Mouse (Mus musculus) stomach, embryonic 14.5 days (tissue): Measurements from ENCODE around the gene Cd44. TPM values are rescaled to one million over a fixed set of nuclear protein-coding genes. Genes with fewer than 3 reads are reported as not detected.

Experiments used
- ATAC-seq: fragments of 200-750 bp; cut with Nextera tagmentation; 2 replicates; pipeline ENCODE4 v1.8.0; 2017; ENCODE audit warnings: low read depth, moderate TSS enrichment; ENCODE audit not compliant: insufficient number of reproducible peaks, insufficient read depth, low FRiP score
- H3K27ac ChIP-seq: fragments of 300-500 bp; sonication (generic); 2 replicates; pipeline ENCODE4 v1.5.1; 2014; ENCODE audit warnings: mild to moderate bottlenecking, low read length, moderate library complexity, mixed read lengths
- H3K27me3 ChIP-seq: fragments of 300-500 bp; sonication (generic); 2 replicates; pipeline ENCODE4 v1.6.1; 2014; ENCODE audit warnings: low read length, control low read depth, mixed read lengths; ENCODE audit not compliant: control insufficient read depth, insufficient read depth
- H3K36me3 ChIP-seq: fragments of 300-500 bp; sonication (generic); 2 replicates; pipeline ENCODE4 v1.6.1; 2014; ENCODE audit warnings: mild to moderate bottlenecking, control low read depth, low read length, moderate library complexity, mixed read lengths; ENCODE audit not compliant: control insufficient read depth, insufficient read depth
- H3K4me1 ChIP-seq: fragments of 300-500 bp; sonication (generic); 2 replicates; pipeline ENCODE4 v1.6.1; 2014; ENCODE audit warnings: low read length, control low read depth, mixed read lengths; ENCODE audit not compliant: control insufficient read depth, insufficient read depth
- H3K4me2 ChIP-seq: fragments of 300-500 bp; sonication (generic); replicated peaks from 2 replicates; pipeline ENCODE4 v1.6.1; 2014; ENCODE audit warnings: low read depth, low read length, control low read depth
- H3K4me3 ChIP-seq: fragments of 300-500 bp; sonication (generic); 2 replicates; pipeline ENCODE4 v1.5.1; 2014; ENCODE audit warnings: low read depth, low read length, control low read depth
- H3K9ac ChIP-seq: fragments of 300-500 bp; sonication (generic); replicated peaks from 2 replicates; pipeline ENCODE4 v1.6.1; 2014; ENCODE audit warnings: low read depth, mild to moderate bottlenecking, control low read depth, low read length, moderate library complexity, mixed read lengths
- H3K9me3 ChIP-seq: fragments of 300-500 bp; sonication (generic); 2 replicates; pipeline ENCODE4 v1.6.1; 2016; ENCODE audit warnings: low read depth, low read length, control low read depth; ENCODE audit not compliant: control insufficient read depth
- WGBS: fragments of 180-500 bp; shearing (Covaris S2); extraction: QIAGEN DNeasy Blood & Tissue Kit; methylation state at CpG from one replicate; pipeline ENCODE4 v1.1.7; 2014; 5-methylcytosine and 5-hydroxymethylcytosine counted together
- polyA plus RNA-seq: library from polyadenylated mRNA; unstranded; fragments of >200 nt; fragmentation: Nextera tagmentation; extraction: Ambion mirVana; gene quantifications from 2 replicates; pipeline ENCODE4 v1.2.1, GENCODE M21; 2014

Gene Cd44
- polyA plus RNA-seq, 1 experiment from 2014 or later = 11.3 TPM

DNA sequence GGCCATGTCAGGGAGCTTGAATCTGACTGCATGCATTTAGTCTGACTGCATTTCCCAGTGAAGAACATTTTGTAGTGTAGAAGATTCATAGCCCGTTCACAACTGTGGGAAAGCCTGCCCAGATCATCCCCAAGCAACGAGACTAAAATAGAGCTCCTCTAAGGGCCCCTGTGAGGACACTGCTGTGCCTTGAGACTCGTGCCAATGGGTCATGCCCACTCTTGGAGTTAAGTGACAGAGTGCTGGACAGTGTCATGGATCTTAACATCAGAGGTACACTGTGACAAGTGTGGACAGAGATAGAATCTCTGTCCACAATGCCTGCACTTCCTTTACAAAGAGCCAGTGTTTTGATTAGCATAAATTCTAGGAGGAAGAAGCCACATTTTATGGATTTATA lies 133.2 kb downstream of the Cd44 start:
- no peak overlapping the region for H3K4me3 ChIP-seq
- WGBS = 65% methylated on average over 3 of the region's 3 CpGs
- no peak overlapping the region for H3K4me2 ChIP-seq
- no peaks in the 10 kb centered on the region for H3K9me3 ChIP-seq
- no peak for ATAC-seq
- H3K27ac ChIP-seq = no peak overlapping the region
- no peaks in the 10 kb centered on the region for H3K4me1 ChIP-seq
- no peaks in the 10 kb centered on the region for H3K27me3 ChIP-seq
- H3K9ac ChIP-seq = no peak overlapping the region
- no peaks in the 10 kb centered on the region for H3K36me3 ChIP-seq

DNA sequence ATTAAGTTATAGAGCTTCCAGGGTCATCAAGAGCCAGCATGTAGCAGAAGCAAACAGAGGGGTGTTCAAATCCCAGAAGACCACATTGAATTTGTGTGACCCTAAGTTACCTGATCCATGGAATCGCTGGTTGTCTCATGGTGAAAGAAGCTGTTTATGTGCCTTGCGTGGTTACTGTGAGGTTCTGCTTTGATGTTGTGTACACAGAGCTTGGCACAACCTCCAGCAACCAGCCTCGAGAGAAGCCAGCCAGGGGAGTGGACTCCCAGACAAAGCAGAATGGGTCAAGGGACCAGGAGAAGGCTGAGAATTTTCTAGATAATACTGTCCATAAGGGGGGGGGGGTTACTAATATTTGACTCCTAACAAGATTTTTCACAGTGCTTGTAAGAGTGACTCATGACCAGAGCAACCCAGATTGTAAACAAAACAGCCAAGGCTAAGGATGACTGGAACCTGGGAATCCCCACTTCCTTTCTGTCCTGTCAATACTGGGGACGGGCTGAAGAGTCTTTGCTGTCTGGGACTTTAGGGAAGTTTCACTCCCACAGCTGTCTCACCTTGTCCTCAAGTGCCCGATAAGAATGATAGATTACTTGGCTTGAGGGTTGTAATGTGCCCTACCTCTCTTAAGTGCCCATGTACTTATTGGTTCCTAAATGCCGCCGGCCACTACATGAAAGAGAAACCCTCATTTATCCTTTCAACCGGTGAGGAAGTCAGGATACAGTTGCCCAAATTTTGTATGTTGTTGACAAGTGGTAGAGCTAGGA lies 136.7 kb downstream of the Cd44 start:
- Histone ChIP-seq H3K27me3 (no peaks in the 10 kb centered on the region), H3K4me2 (no peak overlapping the region), H3K4me3 (no peak overlapping the region), H3K4me1 (no peaks in the 10 kb centered on the region), H3K36me3 (no peaks in the 10 kb centered on the region), H3K9me3 (no peaks in the 10 kb centered on the region), H3K9ac (no peak overlapping the region), H3K27ac (no peak overlapping the region)
- 55% methylated on average over 8 of the region's 8 CpGs for WGBS
- no peak for ATAC-seq

DNA sequence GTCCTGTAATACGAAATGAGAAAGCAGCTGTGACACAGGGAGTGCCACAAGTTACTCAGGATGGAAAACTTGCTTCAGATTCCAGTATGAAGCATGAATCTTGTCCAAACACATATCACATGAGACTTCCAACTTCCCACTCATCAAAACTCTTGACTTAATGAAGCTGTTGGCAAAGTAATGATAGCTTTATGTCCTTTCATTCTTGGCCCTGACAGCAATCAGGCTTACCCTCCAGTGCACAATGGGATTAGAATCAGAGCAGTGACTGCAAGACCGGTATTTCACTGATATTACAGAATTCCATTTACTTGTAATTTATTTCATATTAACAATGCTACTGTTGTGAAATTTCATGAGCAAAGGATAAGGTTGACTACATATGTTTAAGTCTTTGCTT lies 137.5 kb downstream of the Cd44 start:
- Histone ChIP-seq H3K27ac (no peak overlapping the region), H3K27me3 (no peaks in the 10 kb centered on the region), H3K9me3 (no peaks in the 10 kb centered on the region), H3K4me2 (no peak overlapping the region), H3K4me3 (no peak overlapping the region), H3K36me3 (no peaks in the 10 kb centered on the region), H3K4me1 (no peaks in the 10 kb centered on the region), H3K9ac (no peak overlapping the region)
- WGBS = 91% methylated on average over 2 of the region's 2 CpGs
- no peak for ATAC-seq

DNA sequence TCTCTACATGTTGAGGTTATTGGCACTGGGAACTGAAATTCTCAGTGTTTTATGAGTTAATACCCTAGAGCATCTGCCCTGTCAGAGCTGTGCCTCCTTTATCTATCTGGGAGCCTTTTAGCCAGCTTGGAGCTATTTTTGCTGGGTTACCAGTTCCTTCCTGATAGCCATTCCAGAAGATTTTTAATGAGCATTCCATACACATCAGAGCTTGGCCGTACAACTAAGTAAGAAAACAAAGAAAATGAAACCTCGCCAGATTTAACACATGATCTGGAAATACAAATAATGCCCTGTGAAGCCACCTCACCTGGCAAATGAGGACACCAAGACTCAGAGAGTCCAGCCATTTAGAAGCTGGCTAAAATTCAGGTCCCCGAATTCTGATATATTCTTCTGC lies 138.3 kb downstream of the Cd44 start:
- Histone ChIP-seq H3K4me2 (no peak overlapping the region), H3K9me3 (no peaks in the 10 kb centered on the region), H3K9ac (no peak overlapping the region), H3K36me3 (no peaks in the 10 kb centered on the region), H3K4me1 (no peaks in the 10 kb centered on the region), H3K27ac (no peak overlapping the region), H3K27me3 (no peaks in the 10 kb centered on the region), H3K4me3 (no peak overlapping the region)
- no peak for ATAC-seq
- WGBS = 87% methylated on average over 3 of the region's 3 CpGs

Other genes with a start within 250 kb of the Cd44 start
- gene Slc1a2, start 243.0 kb downstream of the Cd44 start, polyA plus RNA-seq = 1.0 and 1.3 TPM in 2 replicates
- 32.9 and 33.7 TPM in 2 replicates for gene Pdhx, start 171.8 kb upstream of the Cd44 start, polyA plus RNA-seq
- gene Apip, start 172.0 kb upstream of the Cd44 start, polyA plus RNA-seq = 66.4 and 72.7 TPM in 2 replicates